Mouse (Mus musculus) kidney, adult 9 months (tissue): ENCODE data around the gene Olfr640.

ENCODE experiments used
- DNase-seq: peaks from one replicate; pipeline ENCODE4 v3.0.0; 2022

The Olfr640 gene

GRCm38 (mm10) chr7:104025473-104025872 is at the start of gene Olfr640:
TSS of gene Olfr640 (minus strand) at chr7:104025573.
- DNase-seq = no peak

- no peak for DNase-seq
Measured at GRCm38 (mm10) chr7:104071769-104072168, 46.4 kb upstream of the Olfr640 start, which contains the start of gene Olfr644. TSS of gene Olfr644 (minus strand) at chr7:104071869.

GRCm38 (mm10) chr7:104061345-104061744 is 36.0 kb upstream of the Olfr640 start, which contains the start of gene 4930516K23Rik:
TSS of gene 4930516K23Rik (minus strand) at chr7:104061445.
- DNase-seq = no peak

- no peak for DNase-seq
Measured at GRCm38 (mm10) chr7:104059215-104059614, 33.8 kb upstream of the Olfr640 start.

GRCm38 (mm10) chr7:104052566-104052965 is 27.2 kb upstream of the Olfr640 start, which contains the start of gene Olfr642:
TSS of gene Olfr642 (minus strand) at chr7:104052666.
- DNase-seq = no peak

GRCm38 (mm10) chr7:104050745-104051144 is 25.4 kb upstream of the Olfr640 start:
- DNase-seq = no peak

GRCm38 (mm10) chr7:104035145-104035544 is 9.8 kb upstream of the Olfr640 start, which contains the start of gene Olfr641:
TSS of gene Olfr641 (plus strand) at chr7:104035445.
- DNase-seq = no peak

GRCm38 (mm10) chr7:104026978-104027377 is 1.6 kb upstream of the Olfr640 start:
- DNase-seq = no peak

GRCm38 (mm10) chr7:104021651-104022050 is 3.7 kb downstream of the Olfr640 start:
- no peak for DNase-seq

GRCm38 (mm10) chr7:104018953-104019352 is 6.4 kb downstream of the Olfr640 start:
- no peak for DNase-seq

GRCm38 (mm10) chr7:104017203-104017602 is 8.2 kb downstream of the Olfr640 start, which contains the start of gene Olfr639:
TSS of gene Olfr639 (minus strand) at chr7:104017303.
- no peak for DNase-seq

- DNase-seq = no peak
Measured at GRCm38 (mm10) chr7:103999124-103999523, 26.2 kb downstream of the Olfr640 start.

GRCm38 (mm10) chr7:103998446-103998845 is 26.9 kb downstream of the Olfr640 start, which contains the start of gene Olfr638:
TSS of gene Olfr638 (plus strand) at chr7:103998746.
- no peak for DNase-seq

- no peak for DNase-seq
Measured at GRCm38 (mm10) chr7:103971782-103972181, 53.6 kb downstream of the Olfr640 start.

- DNase-seq = no peak
Measured at GRCm38 (mm10) chr7:103970852-103971251, 54.5 kb downstream of the Olfr640 start, which contains the start of gene Olfr635. TSS of gene Olfr635 (plus strand) at chr7:103971152.
